Mouse (Mus musculus): Measurements from ENCODE around the gene Vhl.

Vhl gene

GRCm38 (mm10) chr6:113623941-113624751 is at the start of gene Vhl:
Gene Vhl, plus strand, starts transcription at chr6:113623959.
- DNase-seq (ENCODE audit: low read depth, low spot score) = peak; percentile 79

GRCm38 (mm10) chr6:113576044-113576443 is 47.7 kb upstream of the Vhl start:
- no peak for DNase-seq (ENCODE audit: low read depth, low spot score)

GRCm38 (mm10) chr6:113579306-113579705 is 44.5 kb upstream of the Vhl start:
- DNase-seq (ENCODE audit: low read depth, low spot score) = no peak

- no peak for DNase-seq (ENCODE audit: low read depth, low spot score)
These were observed 40.7 kb upstream of the Vhl start for GRCm38 (mm10) chr6:113583023-113583422.

GRCm38 (mm10) chr6:113585065-113585464 is 38.7 kb upstream of the Vhl start:
- no peak for DNase-seq (ENCODE audit: low read depth, low spot score)

- DNase-seq (ENCODE audit: low read depth, low spot score) = no peak
These were observed 37.1 kb upstream of the Vhl start for GRCm38 (mm10) chr6:113586466-113587183.

GRCm38 (mm10) chr6:113592637-113593036 is 31.1 kb upstream of the Vhl start:
- no peak for DNase-seq (ENCODE audit: low read depth, low spot score)

GRCm38 (mm10) chr6:113597945-113598344 is 25.8 kb upstream of the Vhl start:
- no peak for DNase-seq (ENCODE audit: low read depth, low spot score)

- no peak for DNase-seq (ENCODE audit: low read depth, low spot score)
These were observed 23.9 kb upstream of the Vhl start for GRCm38 (mm10) chr6:113599833-113600232.

GRCm38 (mm10) chr6:113600543-113601139 is 23.1 kb upstream of the Vhl start, which contains the start of gene Fancd2os:
Gene Fancd2os, minus strand, starts transcription at chr6:113600715.
- peak; percentile 94 for DNase-seq (ENCODE audit: low read depth, low spot score)

GRCm38 (mm10) chr6:113602821-113603220 is 20.9 kb upstream of the Vhl start:
- peak; percentile 67 for DNase-seq (ENCODE audit: low read depth, low spot score)

GRCm38 (mm10) chr6:113603993-113604392 is 19.8 kb upstream of the Vhl start:
- no peak for DNase-seq (ENCODE audit: low read depth, low spot score)

- DNase-seq (ENCODE audit: low read depth, low spot score) = peak; percentile 98
These were observed 19.1 kb upstream of the Vhl start, which contains the start of gene Brk1 for GRCm38 (mm10) chr6:113604432-113605223. Gene Brk1, plus strand, starts transcription at chr6:113604772.

- no peak for DNase-seq (ENCODE audit: low read depth, low spot score)
These were observed 18.6 kb upstream of the Vhl start for GRCm38 (mm10) chr6:113605224-113605545.

- no peak for DNase-seq (ENCODE audit: low read depth, low spot score)
These were observed 14.9 kb upstream of the Vhl start for GRCm38 (mm10) chr6:113608871-113609270.

GRCm38 (mm10) chr6:113609293-113609692 is 14.5 kb upstream of the Vhl start:
- no peak for DNase-seq (ENCODE audit: low read depth, low spot score)

GRCm38 (mm10) chr6:113612258-113612969 is 11.3 kb upstream of the Vhl start:
- no peak for DNase-seq (ENCODE audit: low read depth, low spot score)

GRCm38 (mm10) chr6:113614152-113614551 is 9.6 kb upstream of the Vhl start:
- DNase-seq (ENCODE audit: low read depth, low spot score) = no peak

- no peak for DNase-seq (ENCODE audit: low read depth, low spot score)
These were observed 8.8 kb upstream of the Vhl start for GRCm38 (mm10) chr6:113614997-113615396.

GRCm38 (mm10) chr6:113615489-113615888 is 8.3 kb upstream of the Vhl start:
- DNase-seq (ENCODE audit: low read depth, low spot score) = no peak

- DNase-seq (ENCODE audit: low read depth, low spot score) = peak; percentile 37
These were observed 373 bp upstream of the Vhl start for GRCm38 (mm10) chr6:113623386-113623785.

Data from ES-CJ7 (cell line).